Mouse (Mus musculus) gastrocnemius, postnatal 36 days (tissue): ENCODE measurements around the gene Dpp6. TPM values are rescaled to one million over a fixed set of nuclear protein-coding genes. Genes with fewer than 3 reads are reported as not detected.

Source experiments
- DNase-seq, 2 experiments: peaks; one replicate each; pipeline ENCODE4 v3.0.0; 2022
- intact Hi-C: fragments of 180-260 bp; cut with DNase I; formaldehyde crosslinking; loops from one replicate; pipeline ENCODE4 v1.15.1; 2025
- total RNA-seq, 2 experiments: library from RNA; stranded (reverse); gene quantifications; 2 replicates each; pipeline ENCODE4 v1.2.3; 2021

Gene Dpp6
- total RNA-seq, 2 experiments from 2014 or later, result 0.36 to 0.52 TPM

DNA sequence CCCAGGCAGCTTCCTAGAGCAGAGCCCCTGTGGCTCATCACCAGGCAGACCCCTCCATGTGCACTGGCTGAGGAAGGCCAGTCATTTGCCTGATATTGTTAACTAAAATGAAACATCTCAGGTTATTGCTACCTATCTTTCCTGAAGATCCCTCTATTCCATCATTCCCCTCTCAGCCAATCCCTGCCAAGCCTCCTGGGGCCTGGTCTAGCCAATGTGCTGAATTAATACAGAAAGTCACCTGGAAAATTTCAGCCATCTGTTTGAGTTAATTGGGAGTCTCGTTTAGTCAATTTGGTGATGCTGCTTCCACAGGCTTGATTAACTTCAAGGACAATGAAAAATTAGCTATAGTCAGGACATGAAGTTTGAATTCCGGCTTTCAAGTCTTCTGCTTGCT is 818.9 kb downstream of the Dpp6 start:
- no peak for DNase-seq
- intact Hi-C loops, result no loop called here

DNA sequence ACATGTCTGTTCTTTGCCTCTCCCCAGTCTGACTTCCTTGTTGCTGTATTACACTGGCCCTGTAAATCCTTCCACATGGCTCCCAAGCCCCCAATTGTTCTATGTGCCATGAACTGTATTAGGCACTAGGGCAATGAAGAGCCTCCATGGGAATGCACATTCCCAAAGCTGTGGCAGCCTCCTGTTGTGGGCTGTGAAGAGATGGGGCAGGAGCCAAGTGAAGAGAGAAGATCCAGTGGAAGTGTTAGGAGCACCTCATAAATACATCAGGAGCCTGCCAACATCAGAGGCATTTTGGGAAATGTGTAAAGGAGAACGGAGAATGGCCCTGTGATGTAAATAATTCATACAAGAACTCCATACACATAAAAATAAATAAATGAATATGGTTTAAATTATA is 824.9 kb downstream of the Dpp6 start:
- intact Hi-C loops, result no loop called here

DNA sequence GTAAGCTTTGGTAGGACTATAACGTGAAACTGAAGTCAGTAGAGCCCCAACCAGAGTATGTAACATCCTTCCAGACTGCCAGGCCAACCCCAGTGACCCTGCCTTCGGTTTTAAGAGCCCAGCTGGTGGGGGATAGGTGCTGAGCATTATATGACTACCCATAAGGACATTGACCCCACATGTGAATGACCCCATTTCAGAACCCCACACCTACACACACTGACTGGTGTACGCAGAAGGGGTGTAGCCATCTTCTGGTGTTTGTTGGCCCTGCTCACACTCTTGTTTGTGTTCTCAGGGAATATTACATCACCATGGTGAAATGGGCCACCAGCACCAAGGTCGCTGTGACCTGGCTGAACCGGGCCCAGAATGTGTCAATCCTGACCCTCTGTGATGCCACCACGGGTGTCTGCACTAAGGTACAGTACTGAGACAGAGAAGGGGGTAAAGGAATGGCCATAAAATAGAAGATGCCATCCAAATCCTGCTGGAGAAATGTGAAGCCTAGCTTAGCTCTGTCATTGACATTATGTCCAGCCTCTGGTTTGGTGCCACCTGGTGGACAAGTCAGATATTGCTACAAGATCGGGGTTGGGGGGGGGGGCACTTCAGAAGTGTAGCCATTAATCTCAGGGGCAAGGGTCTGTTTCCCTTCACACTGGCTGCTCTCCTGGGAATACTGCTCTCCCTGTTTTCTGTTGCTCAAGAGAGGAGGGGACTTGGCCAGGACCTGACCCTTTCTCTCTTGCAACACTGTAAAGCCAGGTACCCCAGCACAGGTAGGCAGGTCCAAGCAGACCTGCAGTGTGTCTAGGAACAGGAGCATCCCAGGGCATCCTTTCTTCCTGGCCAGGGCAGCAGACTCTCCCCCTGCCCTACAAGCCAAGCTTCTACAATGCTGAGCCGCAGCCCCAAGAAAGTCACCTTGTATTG is 835.1 kb downstream of the Dpp6 start:
- intact Hi-C loops, result no loop called here
- DNase-seq, result no peak

More for the DNA sequence above, 824.9 kb downstream of the Dpp6 start:
- no peak for DNase-seq

DNA sequence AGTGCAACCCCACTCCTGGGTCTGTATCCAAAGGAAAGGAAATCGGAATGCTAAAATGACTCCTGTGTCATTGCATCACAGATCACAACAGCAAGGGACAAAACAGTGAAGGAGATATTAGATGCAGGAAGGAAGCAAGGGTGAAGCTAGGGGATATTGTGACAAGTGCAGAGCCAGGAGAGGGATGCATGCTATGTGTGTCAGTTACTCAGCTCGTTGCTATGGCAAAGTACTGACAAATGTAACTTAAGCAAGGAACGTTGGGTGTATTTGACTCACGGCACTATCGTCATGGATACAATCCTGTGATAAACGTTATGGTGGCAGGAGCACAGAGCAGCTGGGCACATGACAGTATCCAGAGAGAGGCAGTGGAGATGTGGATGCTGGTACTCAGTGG is 839.1 kb downstream of the Dpp6 start:
- intact Hi-C loops, result no loop called here
- DNase-seq, result no peak

DNA sequence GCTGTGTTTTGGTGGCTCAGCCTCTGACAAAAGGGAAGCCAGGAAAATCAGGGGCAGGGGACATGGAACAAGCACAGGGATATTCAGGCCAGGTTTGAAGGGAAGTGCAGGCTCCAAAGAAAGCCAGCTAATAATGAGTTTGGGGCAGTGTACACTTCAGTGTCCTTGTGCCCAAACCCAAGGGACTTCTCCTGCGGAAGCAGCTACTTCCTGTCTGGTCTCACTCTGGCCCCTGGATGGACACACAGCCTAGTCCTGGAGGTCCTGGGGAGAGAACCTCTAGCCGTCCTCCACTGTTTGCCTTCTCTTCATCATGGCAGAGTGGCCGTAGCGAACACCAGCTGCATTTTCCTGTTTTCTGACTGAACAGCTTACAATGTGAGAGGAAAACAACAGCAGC is 840.7 kb downstream of the Dpp6 start:
- no peak for DNase-seq
- intact Hi-C loops, result no loop called here

DNA sequence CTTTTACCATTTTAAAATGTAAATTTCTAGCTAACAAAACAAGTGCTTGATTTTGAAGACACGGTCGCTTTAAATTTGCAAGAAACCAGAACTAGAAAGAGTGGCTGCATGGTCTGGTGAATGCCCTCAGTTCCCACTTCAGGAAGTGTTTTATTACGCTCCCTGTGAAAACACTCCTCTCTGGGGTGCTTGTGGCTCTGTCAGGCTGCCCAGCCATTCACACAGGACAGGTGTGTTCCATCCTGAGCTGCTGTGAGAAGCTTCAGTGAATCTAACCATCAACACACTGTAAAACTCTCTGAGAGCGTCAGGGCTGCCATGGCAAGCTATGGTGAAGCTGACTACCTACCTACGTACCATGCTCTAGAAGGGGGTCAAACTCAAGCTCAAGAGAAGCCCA is 841.2 kb downstream of the Dpp6 start:
- DNase-seq, result no peak
- intact Hi-C loops, result no loop called here

DNA sequence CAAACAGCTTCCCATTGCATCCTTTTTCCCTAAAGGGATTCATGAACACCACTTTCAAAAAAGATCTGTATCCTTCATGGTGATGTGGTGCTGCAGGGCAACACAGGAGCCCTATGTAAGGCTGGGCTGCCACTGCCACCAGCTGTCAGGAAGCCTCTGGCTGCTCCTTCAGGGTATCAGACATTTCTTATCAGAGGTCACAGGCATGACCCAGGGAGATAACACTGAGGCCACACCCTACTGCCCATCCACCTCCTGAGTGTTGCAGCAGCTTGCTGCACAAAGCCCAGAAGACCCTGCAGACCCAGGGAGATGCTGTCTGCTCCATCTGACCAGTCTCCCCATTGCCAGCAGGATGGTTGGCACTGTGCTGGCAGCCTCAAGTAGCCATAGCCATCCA is 841.6 kb downstream of the Dpp6 start:
- intact Hi-C loops, result no loop called here

DNA sequence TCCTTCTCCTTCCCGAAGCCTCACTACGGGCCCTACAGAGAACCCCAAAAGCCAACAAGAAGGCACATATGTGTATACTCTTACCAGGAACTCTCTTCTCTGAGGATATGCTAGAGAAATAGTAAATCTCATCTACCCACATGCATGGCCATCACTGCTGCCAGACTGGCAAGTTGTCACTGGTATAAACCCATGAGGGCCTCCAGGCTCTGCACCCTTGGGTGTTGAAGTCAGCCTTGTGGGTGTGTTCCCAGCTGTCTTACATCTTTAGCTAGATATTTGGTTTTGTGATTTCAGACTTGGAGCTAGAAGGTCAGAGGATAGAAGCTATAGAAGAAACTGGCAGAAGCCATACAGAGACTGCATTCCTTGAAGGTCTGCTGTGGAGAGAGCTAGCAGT is 842.0 kb downstream of the Dpp6 start:
- no peak for DNase-seq
- intact Hi-C loops, result no loop called here

More for the DNA sequence above, 841.6 kb downstream of the Dpp6 start:
- no peak for DNase-seq

DNA sequence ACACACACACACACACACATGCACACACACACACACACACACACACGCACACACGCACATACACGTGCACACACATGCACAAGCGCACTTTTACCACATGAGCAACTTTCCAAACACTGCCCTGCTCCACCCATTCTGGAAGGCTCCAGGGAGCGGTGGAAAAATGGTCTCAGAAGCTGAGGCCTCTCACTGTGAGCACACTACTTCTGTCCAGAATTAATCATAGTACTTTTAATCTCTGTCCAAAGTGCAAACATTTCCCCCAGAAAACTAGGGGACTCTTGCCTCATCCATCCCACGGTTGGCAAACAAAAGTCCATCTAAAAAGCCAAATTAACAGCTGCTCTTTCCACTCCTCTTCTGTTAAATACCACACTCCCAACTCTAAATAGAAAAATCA is 842.8 kb downstream of the Dpp6 start:
- intact Hi-C loops, result no loop called here
- no peak for DNase-seq

DNA sequence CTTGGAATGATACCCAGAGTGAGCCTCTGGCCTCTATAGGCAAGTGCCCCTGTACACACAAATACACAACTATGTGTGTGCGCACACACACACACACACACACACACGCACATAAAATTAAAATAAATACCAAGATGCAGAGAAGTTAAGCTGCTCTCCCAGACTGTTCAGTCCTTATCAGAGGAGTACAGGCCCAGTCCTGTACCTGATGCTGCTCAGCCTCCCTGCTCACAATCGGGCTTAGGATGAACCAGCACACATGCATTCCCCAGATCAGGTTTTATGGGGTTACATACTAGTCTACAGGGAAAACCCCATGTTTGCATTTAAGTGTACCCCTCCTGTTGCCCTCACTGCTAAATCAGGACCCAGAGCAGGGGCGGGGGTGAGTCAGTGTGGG is 847.1 kb downstream of the Dpp6 start:
- intact Hi-C loops, result no loop called here
- no peak for DNase-seq

DNA sequence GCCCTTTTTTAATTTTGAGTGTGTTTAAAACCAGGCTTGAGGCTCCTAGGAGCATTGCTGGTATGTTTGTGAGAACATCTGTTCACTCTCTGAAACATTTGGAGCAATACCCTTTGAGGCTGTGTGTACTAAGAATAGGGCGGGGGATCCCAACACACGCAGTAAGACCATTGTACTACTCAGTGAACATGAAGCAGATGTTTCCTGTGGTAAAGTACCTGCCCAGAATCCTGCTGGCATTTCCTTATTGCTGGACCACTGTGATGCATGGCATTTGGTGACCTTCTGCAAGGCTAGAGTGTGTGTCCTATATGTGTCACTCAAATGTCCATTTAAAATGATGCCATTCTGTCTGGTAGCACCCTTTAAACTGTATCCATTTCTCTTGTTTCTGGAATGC is 854.5 kb downstream of the Dpp6 start:
- intact Hi-C loops, result no loop called here
- DNase-seq, result no peak

DNA sequence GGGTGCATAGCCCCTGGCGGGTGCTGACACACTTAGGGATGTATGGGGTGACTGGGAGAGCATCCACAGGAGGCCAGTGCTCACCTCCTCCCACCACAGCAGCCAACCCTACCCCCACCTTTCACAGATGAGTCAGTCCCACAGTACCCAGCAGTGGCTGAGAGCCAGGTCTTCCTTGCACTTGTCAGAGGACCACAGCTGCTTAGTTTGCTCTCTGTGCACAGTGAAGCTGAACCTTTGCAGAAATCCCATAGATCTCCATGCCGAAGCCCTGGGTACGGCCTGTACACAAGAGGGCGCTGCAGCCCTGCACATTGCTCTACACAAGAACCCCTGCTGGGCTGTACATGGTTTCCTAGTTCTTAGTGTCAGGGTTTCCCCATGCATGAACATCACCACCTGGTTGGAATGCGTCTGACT is 860.3 kb downstream of the Dpp6 start:
- intact Hi-C loops, result no loop called here
- no peak for DNase-seq

DNA sequence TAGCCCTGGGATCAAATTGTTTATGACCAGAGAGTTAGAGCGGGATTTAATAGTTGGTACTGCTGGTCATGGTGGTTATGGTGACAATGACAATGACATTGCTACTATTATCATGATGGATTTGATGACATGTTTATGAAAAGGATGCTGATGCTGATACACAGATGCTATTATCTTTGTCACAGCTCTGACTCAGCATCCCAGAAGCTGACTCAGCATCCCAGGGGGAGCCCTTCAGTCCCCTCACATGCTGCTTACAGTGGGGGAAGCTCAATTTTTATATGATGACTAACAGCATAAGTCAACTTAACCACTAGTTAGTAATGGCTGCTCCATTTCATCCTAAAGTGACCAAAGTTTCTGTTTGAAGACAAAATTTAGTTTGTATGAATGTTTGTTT is 862.1 kb downstream of the Dpp6 start:
- intact Hi-C loops, result no loop called here
- no peak for DNase-seq

DNA sequence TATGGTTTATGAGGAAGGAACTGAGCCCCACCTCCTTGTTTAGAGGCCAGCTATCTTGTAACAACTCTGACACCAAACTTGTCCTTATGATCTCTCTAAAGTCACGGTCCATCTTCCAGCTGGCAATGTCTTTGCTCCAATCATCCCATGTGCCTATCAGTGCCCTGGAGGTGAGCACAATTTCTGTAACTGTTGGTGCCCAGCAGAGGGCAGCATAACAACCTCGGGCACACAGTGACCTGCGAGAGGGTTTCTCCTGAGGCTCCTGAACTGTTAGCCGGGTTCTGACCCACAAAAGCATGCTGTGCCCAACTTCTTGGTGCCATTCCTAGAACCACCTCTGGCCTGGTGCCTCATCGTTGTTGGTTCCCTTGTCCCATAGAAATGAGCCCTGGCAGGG is 863.5 kb downstream of the Dpp6 start:
- no peak for DNase-seq
- intact Hi-C loops, result loop anchor here (5.0 kb wide), 1 partner anchor 57 kb away; no protein-coding TSS in a partner anchor

DNA sequence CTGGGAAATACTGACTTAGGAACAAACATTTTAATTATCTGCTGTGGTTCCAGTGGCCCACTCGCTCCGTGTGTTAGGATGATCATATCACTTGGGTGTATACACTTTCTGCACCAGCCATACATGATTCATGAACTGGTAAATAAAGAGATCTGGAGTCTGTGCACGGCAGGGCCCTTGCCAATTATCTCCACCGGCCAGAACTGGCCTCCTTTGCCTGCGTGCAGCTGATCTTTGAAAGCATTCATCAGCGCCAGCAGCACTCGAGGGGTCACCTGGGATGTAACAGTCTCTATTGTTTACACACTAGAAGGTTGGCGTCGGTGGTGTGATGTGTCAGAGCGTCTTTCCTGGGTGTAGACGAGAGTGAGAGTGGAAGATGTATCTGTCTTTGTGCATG is 868.2 kb downstream of the Dpp6 start:
- intact Hi-C loops, result no loop called here
- DNase-seq, result no peak

DNA sequence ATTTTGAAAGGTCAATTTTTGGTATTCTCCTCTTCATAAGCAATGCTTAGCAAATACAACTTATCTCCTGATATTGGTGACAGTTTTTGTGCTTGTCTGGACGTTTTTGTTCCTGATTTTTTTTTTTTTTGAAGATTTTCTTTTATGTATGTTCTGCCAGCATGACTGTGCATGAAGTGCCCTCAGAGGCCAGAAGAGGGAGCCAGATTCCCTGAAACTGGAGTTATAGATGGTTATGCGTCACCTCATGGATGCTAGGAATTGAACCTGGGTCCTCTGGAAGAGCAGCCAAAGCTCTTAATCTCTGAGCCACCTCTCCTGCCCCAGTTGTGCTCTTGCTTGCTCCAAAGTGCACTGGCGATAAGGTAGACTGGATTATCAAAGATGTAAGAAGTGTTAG is 868.9 kb downstream of the Dpp6 start:
- no peak for DNase-seq
- intact Hi-C loops, result no loop called here

DNA sequence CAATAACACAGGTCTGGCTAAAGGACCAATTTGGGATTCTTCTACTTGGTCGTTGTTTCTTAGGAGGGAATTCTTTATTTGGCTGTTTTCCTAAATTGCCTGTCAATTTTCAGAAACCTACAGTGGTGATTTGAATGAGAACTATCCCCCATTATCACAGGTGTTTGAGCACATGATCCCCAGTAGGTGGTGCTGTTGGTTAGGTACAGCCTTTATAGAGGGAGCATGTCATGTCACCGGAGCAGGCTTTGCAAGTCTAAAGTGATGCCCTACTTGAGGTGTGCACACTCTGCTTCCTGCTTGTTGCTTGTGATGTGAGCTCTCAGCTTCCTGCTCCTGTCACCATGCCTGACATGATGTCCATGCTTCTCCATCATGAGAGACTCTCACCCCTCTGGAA is 870.3 kb downstream of the Dpp6 start:
- no peak for DNase-seq
- intact Hi-C loops, result no loop called here

DNA sequence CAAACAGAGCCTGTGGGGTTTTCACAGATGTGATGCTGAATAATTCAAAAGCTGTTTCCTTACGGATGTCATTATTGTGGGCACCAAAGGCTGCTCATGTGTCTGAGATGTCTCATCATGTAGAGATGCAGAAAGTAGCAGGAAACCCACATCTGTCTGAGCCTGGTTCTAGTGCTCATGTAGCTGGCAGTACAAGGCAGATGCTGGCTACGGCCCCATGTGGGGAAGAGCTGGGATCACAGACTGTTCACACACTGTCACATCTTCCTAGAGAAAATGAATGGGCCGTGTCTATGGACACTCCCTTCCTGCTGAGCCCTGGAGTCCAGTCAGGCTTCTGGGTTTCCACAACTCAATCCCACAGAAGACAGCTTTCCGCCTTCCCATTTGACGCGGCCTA is 885.5 kb downstream of the Dpp6 start:
- intact Hi-C loops, result no loop called here
- DNase-seq, result no peak

DNA sequence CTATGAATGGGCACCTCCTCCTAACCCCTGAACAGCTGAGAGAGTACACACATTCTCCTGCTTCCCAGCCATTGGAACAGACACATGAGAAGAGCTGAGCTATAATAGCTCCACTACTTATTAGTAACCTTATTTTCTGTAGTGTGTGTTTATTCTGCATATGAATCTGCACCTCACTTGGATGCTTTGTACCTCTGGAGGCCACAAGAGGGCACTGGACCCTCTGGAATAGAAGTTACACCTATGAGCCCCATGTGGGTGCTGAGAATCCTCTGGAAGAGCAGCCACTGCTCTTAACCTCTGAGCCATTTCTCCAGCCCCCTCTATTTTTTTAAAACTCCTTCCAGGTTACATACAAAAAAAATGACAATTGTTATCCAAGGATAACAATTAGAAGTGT is 888.0 kb downstream of the Dpp6 start:
- DNase-seq, result no peak
- intact Hi-C loops, result no loop called here

DNA sequence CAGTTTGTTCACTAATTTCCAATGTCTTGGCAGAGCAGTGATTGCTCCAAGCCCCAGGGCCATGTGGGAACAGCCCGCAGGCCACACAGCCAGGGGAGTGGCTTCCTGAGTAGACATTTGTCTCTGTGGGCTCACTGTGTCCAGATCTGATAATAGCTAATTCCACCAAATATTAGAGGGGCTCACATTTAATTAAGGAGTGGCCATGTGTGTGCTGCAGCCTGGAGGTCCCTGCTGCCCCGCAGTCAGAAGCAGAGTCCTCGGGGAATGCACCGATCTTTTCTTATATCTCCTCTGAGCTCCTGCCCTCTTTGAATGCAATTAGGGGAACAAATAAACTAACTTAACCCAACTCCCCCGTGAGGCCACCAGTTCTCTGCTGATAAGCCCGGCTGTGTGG is 889.5 kb downstream of the Dpp6 start:
- intact Hi-C loops, result no loop called here
- no peak for DNase-seq

DNA sequence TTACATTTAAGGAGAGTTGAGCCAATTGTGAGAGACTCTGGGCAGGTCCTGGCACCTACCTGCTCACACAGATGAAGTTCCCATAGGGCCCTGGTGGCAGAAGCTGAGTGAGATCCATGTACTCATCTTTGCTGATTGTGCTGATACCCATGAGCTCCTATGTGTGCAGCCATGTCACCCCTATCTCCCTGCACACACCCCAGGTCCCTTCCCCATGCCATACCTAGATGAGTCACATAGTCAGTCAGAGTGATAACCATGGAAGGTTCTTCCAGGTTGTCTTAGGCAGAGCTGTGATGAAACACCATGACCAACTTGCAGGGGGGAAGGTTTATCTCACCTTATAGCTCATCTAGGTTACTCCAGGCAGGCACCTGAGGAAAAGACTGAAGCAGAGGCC is 890.3 kb downstream of the Dpp6 start:
- intact Hi-C loops, result no loop called here
- DNase-seq, result no peak

DNA sequence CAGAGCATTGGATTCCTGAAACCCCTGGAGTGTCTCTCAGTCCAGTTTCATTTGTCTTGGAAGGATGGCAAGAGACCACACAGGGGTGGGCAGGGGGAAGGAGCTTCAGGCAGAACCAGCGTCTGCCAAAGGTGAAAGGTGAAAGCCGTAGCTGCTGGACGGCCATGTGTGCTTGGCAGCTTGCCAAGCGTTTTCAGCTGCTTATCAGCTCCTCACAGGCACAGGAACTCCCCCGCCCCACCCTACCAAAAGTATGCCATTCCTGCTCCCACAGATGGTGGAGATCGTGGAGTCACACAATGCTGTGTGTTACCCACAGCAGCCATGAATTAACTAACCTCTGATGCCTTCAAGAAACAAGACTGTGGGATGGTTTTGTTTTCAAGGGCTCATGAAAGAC is 891.2 kb downstream of the Dpp6 start:
- no peak for DNase-seq
- intact Hi-C loops, result no loop called here
